Mouse (Mus musculus) forebrain, embryonic 16.5 days (tissue): ENCODE data around the gene Pias1. TPM values are rescaled to one million over a fixed set of nuclear protein-coding genes. Genes with fewer than 3 reads are reported as not detected.

ENCODE experiments used
- ATAC-seq: fragments of 200-750 bp; cut with Nextera tagmentation; 2 replicates; pipeline ENCODE4 v1.8.0; 2017; ENCODE audit warnings: mild to moderate bottlenecking, moderate library complexity
- H3K27ac ChIP-seq: fragments of 300-500 bp; sonication (generic); 2 replicates; pipeline ENCODE4 v1.5.1; 2014; ENCODE audit warnings: low read length, control low read depth
- H3K27me3 ChIP-seq: fragments of 300-500 bp; sonication (generic); replicated peaks from 2 replicates; pipeline ENCODE4 v1.6.1; 2014; ENCODE audit warnings: low read length; ENCODE audit not compliant: control insufficient read depth, insufficient read depth
- H3K36me3 ChIP-seq: fragments of 300-500 bp; sonication (generic); 2 replicates; pipeline ENCODE4 v1.6.1; 2014; ENCODE audit not compliant: control insufficient read depth, insufficient read depth
- H3K4me1 ChIP-seq: fragments of 300-500 bp; sonication (generic); replicated peaks from 2 replicates; pipeline ENCODE4 v1.6.1; 2014; ENCODE audit warnings: low read length; ENCODE audit not compliant: control insufficient read depth, insufficient read depth
- H3K4me2 ChIP-seq: fragments of 300-500 bp; sonication (generic); 2 replicates; pipeline ENCODE4 v1.6.1; 2014; ENCODE audit warnings: mild to moderate bottlenecking, low read length, control low read depth
- H3K4me3 ChIP-seq: fragments of 300-500 bp; sonication (generic); replicated peaks from 2 replicates; pipeline ENCODE4 v1.5.1; 2014; ENCODE audit warnings: mild to moderate bottlenecking, low read length, control low read depth
- H3K9ac ChIP-seq: fragments of 300-500 bp; sonication (generic); replicated peaks from 2 replicates; pipeline ENCODE4 v1.6.1; 2014; ENCODE audit warnings: low read depth, low read length, control low read depth
- H3K9me3 ChIP-seq: fragments of 300-500 bp; sonication (generic); 2 replicates; pipeline ENCODE4 v1.6.1; 2016; ENCODE audit warnings: low read length; ENCODE audit not compliant: control insufficient read depth
- WGBS: fragments of 180-500 bp; shearing (Covaris S2); extraction: QIAGEN DNeasy Blood & Tissue Kit; methylation state at CpG from one replicate; pipeline ENCODE4 v1.1.7; 2014; 5-methylcytosine and 5-hydroxymethylcytosine counted together
- polyA plus RNA-seq: library from polyadenylated mRNA; unstranded; fragments of >200 nt; fragmentation: Nextera tagmentation; extraction: Ambion mirVana; gene quantifications from 2 replicates; pipeline ENCODE4 v1.2.1, GENCODE M21; 2015

Gene Pias1
- 64.0 and 68.3 TPM in 2 replicates for polyA plus RNA-seq

DNA sequence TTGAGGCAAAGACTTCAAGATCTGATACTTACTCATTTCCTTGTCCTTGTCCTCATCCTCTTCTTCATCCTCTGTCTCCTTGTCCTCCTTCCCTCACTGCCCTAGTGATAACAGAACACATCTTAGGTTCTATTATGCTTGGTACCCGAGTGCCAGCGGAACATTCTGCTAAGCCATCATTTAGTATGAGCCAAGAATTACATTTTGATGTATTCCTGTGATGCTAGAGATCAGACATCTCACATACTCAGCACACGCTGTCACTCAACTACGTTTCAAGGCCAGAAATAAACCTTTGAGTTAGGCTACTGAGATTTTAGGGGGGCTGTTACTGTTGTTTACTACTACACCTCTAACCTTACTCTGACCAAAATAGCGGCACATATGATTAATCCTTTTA lies at the start of gene Pias1:
TSS of gene Pias1 (minus strand) at position 101 of the 400 bp plus-strand sequence.
- H3K4me1 ChIP-seq, result no peaks in the 10 kb centered on the region

DNA sequence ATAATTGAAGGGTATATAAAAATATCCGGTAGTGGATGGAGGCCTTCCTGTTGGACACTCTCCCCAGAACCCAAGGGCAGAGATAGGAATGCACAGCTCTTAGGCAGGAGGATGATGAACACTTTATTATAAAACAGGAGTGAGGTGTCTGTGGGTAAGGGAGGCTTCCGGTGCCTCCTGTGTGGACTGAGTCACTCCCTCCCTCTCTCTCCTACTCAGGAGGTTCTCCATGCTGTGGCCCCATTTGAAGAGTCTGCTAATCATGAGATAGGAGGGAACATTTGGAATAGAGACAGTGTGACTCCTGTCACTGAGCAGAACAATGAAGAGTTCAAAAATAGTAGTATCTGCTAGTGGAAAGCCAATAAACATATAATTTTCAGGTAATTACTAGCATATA lies 47.7 kb upstream of the Pias1 start:
- 96% methylated on average over 2 of the region's 2 CpGs for WGBS
- no peak overlapping the region for H3K9ac ChIP-seq
- no peaks in the 10 kb centered on the region for H3K27me3 ChIP-seq
- no peaks in the 10 kb centered on the region for H3K36me3 ChIP-seq
- H3K9me3 ChIP-seq, result no peaks in the 10 kb centered on the region
- H3K27ac ChIP-seq, result no peak overlapping the region
- no peak overlapping the region for H3K4me2 ChIP-seq
- ATAC-seq, result no peak
- no peaks in the 10 kb centered on the region for H3K4me1 ChIP-seq
- H3K4me3 ChIP-seq, result no peak overlapping the region

More for the DNA sequence above, at the start of gene Pias1:
- Histone ChIP-seq H3K4me3 (no peak within 1 kb of the TSS), H3K4me2 (no peak within 1 kb of the TSS), H3K27me3 (no peaks in the 10 kb centered on the region), H3K36me3 (no peaks in the 10 kb centered on the region), H3K27ac (no peak within 1 kb of the TSS), H3K9me3 (no peaks in the 10 kb centered on the region), H3K9ac (no peak within 1 kb of the TSS)
- WGBS, result 85% methylated on average over 5 of the region's 5 CpGs
- ATAC-seq, result no peak

DNA sequence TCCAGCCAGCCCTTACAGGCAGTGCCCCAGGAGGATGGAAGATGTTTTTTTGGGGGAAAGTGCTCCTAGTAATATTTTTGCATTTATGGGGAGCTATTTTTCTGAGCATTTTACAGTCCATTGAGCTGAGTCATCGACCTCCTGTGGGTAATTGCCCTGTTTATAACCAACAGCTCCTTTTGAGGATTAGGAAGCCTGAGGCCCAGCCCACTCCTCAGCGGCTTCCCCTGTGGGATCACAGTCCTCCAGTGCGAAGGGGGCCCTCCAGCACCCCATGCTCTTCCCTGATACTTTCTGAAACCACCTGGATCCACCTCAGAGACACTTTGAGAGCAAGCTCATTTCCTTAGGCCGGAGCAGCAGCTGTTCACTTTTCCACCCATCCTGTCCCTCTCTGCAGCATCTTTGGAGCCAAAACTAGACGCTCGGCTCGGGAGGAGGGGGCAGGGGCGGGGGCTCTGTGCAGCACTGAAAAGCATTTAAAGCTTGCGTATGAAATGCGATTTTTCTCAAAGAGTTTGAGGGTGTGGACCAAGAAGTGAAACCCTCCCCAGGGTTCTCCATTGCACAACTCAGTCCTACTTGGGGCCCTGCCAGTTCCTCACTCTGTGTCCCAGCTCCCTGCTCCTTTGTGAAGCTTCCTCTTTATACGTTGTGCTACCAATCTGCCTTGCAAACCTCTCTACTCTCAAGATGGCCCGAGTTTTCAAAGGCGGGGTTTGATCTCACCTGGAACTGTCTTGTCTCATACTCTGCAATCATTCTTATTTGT lies 43.5 kb upstream of the Pias1 start:
- no peaks in the 10 kb centered on the region for H3K27me3 ChIP-seq
- H3K4me2 ChIP-seq, result no peak overlapping the region
- no peaks in the 10 kb centered on the region for H3K4me1 ChIP-seq
- no peak for ATAC-seq
- H3K4me3 ChIP-seq, result no peak overlapping the region
- no peaks in the 10 kb centered on the region for H3K36me3 ChIP-seq
- H3K9ac ChIP-seq, result no peak overlapping the region
- no peaks in the 10 kb centered on the region for H3K9me3 ChIP-seq
- no peak overlapping the region for H3K27ac ChIP-seq
- WGBS, result 62% methylated on average over 13 of the region's 13 CpGs

DNA sequence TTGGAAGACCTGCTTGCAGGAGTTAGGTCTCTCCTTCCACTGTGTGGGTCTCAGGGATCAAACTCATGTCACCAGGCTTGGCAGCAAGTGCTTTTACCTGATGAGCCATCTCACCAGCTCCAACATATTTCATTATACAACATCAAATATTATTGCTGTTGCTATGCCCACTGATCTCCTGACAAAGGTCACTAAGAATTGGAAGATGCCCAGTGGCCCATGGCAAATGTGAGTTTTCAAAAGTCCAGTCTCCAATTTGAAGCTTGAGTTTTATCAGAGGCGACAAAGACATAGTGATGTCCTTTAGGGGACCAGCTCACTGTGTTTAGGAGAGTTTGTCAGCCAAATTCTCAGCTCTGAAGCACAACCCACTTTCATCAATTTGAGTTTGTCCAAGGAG lies 34.8 kb upstream of the Pias1 start:
- 91% methylated on average over 1 of the region's 1 CpGs for WGBS

DNA sequence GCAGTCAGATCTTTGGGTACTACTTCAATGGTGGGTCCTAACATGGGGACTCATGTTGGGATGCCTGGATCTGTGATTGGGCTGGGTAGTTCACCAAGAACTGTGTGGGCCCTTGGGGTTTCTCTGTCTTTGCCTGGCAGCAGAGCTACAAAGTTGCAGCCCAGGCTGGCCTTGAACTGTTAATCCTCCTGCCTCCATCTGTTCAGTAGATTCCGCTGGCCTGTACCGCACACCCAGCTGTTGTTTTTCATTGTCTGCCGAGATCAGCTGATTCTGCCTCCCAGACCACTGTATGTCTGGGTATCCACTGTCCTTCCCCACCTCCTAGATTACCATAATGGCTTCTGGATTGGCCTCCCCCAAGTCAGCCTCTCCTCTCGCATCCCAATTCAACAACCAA lies 19.6 kb upstream of the Pias1 start:
- no peak overlapping the region for H3K4me3 ChIP-seq
- no peak overlapping the region for H3K9ac ChIP-seq
- no peaks in the 10 kb centered on the region for H3K4me1 ChIP-seq
- no peaks in the 10 kb centered on the region for H3K27me3 ChIP-seq
- no peaks in the 10 kb centered on the region for H3K9me3 ChIP-seq
- H3K4me2 ChIP-seq, result no peak overlapping the region
- no peak for ATAC-seq
- WGBS, result 87% methylated on average over 4 of the region's 4 CpGs
- H3K36me3 ChIP-seq, result no peaks in the 10 kb centered on the region
- no peak overlapping the region for H3K27ac ChIP-seq

More for the DNA sequence above, 34.8 kb upstream of the Pias1 start:
- Histone ChIP-seq H3K9ac (no peak overlapping the region), H3K4me2 (no peak overlapping the region), H3K4me1 (no peaks in the 10 kb centered on the region), H3K36me3 (no peaks in the 10 kb centered on the region), H3K27ac (no peak overlapping the region), H3K9me3 (peaks cover 3% of the 10 kb centered on the region; the same call in 1 of the 2 replicates), H3K4me3 (no peak overlapping the region), H3K27me3 (no peaks in the 10 kb centered on the region)
- no peak for ATAC-seq

DNA sequence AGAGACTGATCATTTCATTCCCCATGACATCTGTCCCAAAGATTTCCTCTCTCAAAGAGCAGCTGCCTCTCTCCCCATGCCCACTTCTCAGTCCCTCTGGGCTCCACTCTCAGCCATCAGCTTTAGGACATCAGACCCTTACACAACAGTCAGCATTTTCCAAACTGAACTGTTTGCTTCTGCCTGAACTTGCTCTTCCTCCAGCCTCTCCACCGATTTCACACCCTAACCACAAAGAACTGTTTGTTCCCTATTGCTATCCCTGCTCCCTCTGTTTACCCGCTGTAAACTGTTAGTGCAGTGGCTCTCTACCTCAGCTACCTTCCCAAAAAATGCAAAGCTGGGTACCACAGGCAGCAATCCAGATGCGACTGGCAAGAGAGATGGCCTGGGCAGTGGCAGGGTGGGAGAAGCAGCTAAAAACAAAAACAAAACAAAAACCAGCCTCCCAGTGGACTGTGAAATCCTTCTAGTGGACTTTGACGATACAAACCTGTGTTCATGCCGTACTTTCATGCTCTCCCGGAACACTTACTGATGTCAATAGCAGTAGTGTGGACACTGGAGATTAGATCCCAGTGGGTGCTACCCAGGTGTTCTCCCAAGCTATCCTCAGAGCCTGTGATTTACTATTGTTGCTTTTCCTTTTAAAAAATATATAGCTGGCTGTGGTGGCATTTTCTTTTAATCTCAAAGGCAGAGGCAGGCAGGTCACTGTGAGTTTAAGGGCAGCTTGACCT lies 18.5 kb upstream of the Pias1 start:
- Histone ChIP-seq H3K36me3 (no peaks in the 10 kb centered on the region), H3K9me3 (no peaks in the 10 kb centered on the region), H3K9ac (no peak overlapping the region), H3K4me1 (no peaks in the 10 kb centered on the region), H3K27me3 (no peaks in the 10 kb centered on the region), H3K27ac (no peak overlapping the region), H3K4me2 (no peak overlapping the region), H3K4me3 (no peak overlapping the region)
- WGBS, result 81% methylated on average over 6 of the region's 6 CpGs
- ATAC-seq, result no peak

DNA sequence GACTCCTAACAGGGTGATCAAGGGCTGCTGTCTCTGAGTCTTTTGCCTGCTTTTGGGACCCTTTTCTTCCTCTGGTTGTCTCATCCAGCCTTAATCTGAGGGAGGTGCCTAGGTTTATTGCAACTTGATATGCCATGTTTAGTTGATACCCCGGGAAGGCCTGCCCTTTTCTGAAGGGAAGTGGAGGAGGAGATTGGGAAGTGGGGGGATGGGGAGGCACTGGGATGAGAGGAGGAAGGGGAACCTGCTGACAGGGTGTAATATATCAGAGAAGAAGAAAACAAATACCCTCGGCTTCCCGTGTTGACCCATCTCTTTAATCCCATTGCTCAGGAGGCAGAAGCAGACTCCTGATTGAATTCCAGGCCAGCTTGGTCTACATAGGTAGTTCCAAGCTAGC lies 10.8 kb upstream of the Pias1 start:
- no peak for ATAC-seq
- Histone ChIP-seq H3K4me3 (no peak overlapping the region), H3K4me1 (no peaks in the 10 kb centered on the region), H3K27me3 (no peaks in the 10 kb centered on the region), H3K4me2 (no peak overlapping the region), H3K9ac (no peak overlapping the region), H3K9me3 (no peaks in the 10 kb centered on the region), H3K36me3 (no peaks in the 10 kb centered on the region), H3K27ac (no peak overlapping the region)
- 65% methylated on average over 3 of the region's 3 CpGs for WGBS

DNA sequence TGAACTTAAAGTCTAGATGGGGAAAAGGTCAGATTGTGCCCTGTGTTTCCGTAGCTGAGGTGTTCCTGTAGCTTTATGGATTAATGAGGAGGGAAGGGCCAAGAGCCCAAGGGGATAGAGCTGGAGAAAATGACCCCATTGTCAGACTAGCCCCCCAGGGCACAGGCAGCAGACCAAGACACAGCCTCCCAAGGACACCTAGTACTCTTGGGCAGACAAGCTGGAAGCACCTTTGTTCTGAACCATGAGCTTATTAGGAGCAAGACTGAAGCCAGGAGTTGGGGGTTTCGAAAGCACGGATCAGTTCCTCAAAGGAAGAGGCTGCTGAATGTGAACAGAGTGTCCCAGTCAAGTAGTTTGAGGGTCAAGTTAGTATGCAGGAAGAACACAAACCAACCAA lies 9.9 kb upstream of the Pias1 start:
- Histone ChIP-seq H3K27ac (no peak overlapping the region), H3K4me1 (no peaks in the 10 kb centered on the region), H3K4me3 (no peak overlapping the region), H3K9me3 (no peaks in the 10 kb centered on the region), H3K4me2 (no peak overlapping the region), H3K27me3 (no peaks in the 10 kb centered on the region), H3K36me3 (no peaks in the 10 kb centered on the region), H3K9ac (no peak overlapping the region)
- WGBS, result 91% methylated on average over 3 of the region's 3 CpGs
- ATAC-seq, result no peak

DNA sequence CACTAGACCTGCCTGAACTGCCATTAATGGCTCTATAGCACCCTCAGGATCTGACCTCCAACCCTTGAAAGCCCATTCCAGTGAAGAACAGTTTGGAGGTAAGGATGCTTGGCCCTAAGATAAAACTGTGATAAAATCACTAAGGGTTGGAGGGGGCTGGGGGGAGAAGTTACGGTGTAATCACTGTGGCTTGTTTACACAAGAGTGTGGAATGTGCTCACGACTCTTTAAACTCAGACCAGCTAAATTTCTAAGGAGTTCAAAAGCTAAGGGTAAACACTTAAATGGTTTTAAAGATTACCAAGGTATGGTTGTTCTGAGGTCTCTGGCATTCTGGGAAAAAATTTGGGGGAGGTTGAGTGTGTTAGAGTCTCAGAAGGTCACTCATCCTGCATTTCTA lies 7.5 kb upstream of the Pias1 start:
- H3K4me1 ChIP-seq, result no peaks in the 10 kb centered on the region
- H3K27ac ChIP-seq, result no peak overlapping the region
- ATAC-seq, result no peak
- no peak overlapping the region for H3K4me2 ChIP-seq
- no peaks in the 10 kb centered on the region for H3K9me3 ChIP-seq
- no peak overlapping the region for H3K4me3 ChIP-seq
- no peaks in the 10 kb centered on the region for H3K36me3 ChIP-seq
- 77% methylated on average over 2 of the region's 2 CpGs for WGBS
- no peaks in the 10 kb centered on the region for H3K27me3 ChIP-seq
- no peak overlapping the region for H3K9ac ChIP-seq
